Mouse (Mus musculus): ENCODE data around the gene Coro1b.

GRCm38 (mm10) chr19:4156073-4156579 is 7.7 kb downstream of the Coro1b start:
- TF ChIP-seq CTCF (IDR thresholded peaks at IDR 0.05; ENCODE audit: borderline replicate concordance, insufficient read depth, low read depth, low read length) = no peak
- TF ChIP-seq POLR2A (IDR thresholded peaks at IDR 0.05; ENCODE audit: borderline replicate concordance, insufficient read depth, low read length) = no peak

Data from cerebellum, adult 2 months (tissue).